Mouse (Mus musculus) cerebellum, postnatal 14 days (tissue): ENCODE data around the gene Zfp113.
"Not testable (repeated sequence)": the region's sequence is repeated elsewhere in the genome, so short reads cannot be mapped to it uniquely, and the experiment has no call there.

Experiments
- DNase-seq, 2 experiments: peaks; one replicate each; pipeline ENCODE4 v3.0.0; 2021; ENCODE audit warnings: mixed read lengths in 2 of 2

The Zfp113 gene

DNA sequence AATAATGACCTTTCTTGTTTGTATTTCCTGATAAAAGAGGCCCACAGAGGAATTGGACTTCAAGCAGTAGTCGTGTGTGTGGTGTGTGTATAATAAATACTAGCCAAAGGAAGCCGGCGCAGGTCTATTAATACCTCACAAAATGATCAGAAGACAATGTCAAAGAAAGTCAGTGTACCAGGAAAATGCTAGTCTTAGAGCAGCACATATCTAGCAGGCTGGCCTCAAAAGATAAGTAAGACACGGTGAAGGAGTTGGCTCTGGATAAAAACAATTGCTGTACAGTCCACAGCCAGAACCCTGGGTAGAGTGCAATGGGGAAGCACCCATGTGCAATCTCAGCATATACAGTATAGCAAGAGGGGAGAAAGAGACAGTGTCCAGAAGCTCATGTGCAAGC lies 18.3 kb downstream of the Zfp113 start:
- no peak for DNase-seq

DNA sequence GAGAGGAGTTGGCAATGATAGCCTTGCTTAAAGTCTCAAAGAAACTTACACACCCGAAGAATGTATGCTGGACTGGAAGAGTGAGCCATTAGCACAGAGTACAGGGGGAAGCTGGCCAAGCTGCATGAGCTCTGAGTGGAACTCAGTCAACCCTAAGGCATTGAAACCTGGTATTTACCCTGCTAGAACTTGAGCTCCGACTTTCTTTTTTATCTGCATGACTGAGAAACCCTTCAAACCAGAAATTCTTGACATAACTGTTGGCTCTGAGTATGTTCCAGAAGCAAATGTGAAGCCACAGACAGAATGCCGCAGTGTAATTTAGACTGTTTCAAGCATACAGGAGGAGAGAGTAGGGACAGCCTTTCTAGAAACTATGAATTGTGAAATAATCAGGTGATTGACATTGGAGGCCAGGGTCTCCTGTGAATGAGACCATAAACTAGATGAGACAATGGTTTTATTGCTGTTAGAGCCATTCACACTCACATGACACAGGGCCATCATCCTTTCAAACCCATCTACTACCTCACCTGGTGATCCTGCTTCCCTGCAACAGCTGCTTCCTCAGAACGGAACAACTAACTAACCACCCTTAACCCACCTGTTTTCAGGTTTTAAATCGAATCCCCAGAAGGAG lies 23.0 kb downstream of the Zfp113 start:
- DNase-seq, result no peak

DNA sequence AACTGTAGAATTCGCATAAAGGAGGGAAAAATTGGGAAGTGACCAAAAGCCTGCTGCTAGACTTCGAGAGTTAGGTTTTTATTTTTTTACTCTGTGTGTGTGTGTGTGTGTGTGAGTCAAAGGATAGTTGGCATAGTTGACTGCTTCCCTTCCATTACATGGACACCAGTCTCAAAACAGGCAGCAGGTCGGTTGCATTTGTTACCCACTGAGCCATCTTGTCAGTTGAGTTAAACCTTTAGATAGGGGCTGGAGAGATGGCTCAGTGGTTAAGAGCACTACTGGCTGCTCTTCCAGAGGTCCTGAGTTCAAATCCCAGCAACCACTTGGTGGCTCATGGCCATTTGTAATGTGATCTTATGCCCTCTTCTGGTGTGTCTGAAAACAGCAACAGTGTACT lies 37.5 kb downstream of the Zfp113 start:
- DNase-seq, result no peak

DNA sequence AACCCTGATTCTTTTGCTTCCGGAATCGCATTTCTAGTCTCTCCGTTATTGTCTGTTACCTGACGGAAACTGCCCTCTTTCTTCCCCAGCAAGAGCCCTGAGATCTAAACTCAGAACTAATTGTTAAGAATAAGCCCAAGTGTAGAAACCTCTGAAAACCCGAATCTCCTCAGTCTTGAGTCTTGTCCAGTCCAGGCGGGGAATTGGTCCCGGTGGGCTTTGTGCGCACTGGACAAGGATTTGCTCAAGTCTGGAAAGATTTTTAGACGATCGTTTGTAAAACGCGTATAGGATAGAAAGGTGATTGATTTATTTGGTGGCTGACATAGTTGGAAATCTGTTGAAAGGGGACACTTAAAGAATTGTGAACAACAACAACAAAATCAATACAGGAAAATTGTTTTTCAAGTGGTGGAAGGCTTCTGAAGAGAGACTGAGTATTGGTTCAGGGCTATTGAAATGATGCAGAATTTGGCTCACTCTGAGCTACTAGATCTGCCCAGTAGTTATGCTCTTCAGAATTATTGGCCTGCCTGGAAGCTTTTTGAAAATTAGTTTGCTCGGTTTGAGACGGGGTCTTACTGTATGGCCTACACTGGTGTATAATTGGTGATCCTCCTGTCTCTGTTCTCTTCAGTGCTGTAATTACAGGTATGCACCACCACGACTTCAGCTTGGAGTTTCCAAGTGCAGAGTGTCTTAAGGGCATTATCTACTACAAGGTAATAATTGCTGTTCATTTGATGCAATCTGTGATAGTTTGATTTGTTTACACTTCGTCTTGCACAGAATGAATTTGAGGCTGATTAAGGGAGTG lies 38.1 kb downstream of the Zfp113 start:
- no peak for DNase-seq

DNA sequence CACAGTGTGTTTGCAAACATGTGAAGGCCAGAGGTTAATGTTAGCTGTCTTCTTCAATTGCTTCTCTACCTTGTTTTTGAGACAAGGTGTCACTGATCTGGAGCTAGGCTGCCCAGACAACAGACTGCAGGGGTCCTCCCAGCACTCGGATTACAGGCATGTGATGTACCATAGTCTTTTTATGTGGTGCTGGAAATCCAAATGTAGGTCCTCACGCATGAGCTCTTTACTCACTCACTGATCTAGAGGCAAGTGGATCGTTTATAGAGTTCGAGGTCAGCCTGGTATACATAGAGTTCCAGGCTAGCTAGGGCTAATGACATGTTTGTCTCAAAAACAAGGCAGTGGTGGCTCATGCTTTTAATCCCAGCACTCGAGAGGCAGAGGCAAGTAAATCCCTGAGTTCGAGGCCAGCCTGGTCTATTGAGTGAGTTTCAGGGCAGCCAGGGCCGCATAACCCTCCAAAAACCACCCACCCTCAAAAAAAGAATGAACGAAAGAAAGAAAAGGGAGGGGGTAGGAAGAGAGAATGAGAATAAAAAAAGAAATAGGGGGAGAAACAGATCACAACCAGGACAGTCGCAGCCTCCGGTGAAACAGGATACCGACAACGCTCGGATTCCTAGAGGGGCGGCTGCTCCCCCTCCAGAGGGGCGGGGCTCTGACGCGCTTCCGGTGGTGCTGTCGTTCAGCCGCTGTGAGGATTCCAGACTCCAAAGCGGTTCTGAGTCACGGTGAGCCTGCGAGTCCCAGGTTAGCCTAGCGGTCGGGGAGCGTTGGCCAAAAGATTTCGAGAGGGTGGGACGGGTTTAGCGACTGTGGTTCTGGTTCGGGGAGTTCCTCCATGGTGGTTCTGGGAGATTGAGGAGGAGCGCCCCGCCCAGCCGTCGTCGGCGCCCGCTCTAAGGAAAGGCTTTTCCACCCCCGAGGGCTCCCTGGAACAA lies 39.0 kb downstream of the Zfp113 start, which contains the start of gene Zscan21:
Zscan21 (plus strand) TSS at position 649 of the 944 bp plus-strand sequence.
- DNase-seq, result peak; percentile 89 to 93

DNA sequence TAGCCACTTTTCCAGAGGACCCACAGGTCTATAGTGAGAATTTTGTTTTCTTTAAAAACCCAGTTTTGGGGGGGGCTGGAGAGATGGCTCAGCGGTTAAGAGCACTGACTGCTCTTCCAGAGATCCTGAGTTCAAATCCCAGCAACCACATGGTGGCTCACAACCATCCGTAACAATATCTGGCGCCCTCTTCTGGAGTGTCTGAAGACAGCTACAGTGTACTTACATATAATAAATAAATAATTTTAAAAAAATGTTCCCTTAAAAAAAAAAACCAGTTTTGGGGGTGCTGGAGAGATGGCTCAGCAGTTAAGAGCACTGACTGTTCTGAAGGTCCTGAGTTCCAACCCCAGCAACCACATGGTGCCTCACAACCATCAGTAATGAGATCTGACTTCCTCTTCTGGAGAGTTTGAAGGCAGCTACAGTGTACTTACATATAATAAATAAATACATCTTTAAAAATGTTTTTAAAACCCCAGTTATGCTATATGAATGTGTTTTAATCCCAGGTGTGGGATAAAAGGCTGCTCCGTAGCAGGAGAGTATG lies 45.6 kb downstream of the Zfp113 start:
- not testable (repeated sequence) for DNase-seq

DNA sequence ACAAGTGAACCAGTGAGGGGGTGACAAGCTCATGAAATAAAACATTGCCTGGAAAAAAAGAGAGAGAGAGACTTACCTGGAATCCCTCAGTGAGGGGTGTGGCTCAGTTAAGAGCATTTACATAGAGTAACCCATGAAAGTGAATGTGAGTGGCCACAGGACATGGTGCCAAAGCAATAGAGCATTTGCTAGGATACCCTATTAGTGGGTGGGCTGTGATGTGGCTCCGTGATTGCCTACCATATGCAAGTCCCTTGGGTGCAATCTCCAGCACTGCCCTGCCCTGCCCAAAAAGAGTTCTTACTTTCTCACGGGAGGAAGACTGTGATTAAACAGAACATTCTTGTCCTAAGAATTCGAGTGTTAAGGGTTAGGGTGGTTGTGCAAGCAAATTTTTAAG lies 48.4 kb downstream of the Zfp113 start:
- DNase-seq, result no peak

DNA sequence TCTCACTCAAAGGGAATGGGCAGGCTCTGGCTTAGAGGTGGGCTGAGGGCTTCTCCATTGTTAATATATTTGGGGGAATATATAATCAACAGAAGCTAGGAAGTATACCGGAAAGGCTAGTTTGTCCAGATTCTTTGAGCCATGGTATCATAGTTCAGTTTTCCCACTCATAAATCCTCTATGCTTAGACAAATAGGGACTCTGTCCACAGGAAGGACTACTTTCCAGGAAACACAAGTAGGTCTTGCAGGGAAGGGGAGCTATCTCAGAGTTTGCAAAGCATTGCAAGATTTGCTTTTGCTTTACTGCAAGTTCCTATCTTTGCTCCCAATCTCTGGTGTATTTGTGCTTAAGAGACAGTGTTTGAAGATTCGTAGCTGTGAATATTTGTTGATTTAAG lies 50.6 kb downstream of the Zfp113 start:
- no peak for DNase-seq

DNA sequence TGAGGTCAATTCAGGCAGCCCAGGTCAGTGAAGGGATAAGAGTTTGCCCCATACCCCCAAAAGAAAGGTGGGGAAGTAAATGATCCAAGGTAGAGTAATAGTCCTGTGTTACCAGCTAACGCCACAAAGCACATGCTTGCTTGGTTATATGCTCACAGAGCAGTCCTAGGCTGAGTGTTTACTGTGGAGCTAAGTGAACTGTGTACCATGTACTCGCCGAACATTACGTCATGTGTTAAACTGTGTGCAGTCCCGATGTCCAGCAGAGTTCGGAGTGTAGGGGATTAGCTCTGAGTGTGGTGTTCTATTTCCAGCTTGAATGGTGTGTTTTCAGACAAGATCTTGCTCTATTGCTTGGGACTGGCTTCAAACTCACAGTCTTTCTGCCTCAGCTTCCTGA lies 61.1 kb downstream of the Zfp113 start:
- no peak for DNase-seq

DNA sequence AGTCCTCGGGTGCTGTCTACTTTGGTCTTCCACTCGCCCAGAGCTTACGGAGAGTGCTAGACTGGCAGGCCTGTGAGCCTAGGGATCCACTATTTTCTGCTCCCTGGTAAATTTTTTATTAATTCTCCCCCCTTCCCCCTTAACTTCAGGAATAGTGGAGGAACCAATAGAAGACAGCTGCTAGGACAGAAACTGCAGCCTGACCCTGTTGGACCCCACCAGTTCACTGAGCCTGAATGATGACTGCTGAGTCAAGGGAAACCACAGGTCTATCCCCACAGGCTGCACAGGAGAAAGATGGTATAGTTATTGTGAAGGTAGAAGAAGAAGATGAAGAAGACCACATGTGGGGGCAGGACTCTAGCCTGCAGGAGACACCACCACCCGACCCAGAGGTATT lies 62.8 kb downstream of the Zfp113 start:
- no peak for DNase-seq

DNA sequence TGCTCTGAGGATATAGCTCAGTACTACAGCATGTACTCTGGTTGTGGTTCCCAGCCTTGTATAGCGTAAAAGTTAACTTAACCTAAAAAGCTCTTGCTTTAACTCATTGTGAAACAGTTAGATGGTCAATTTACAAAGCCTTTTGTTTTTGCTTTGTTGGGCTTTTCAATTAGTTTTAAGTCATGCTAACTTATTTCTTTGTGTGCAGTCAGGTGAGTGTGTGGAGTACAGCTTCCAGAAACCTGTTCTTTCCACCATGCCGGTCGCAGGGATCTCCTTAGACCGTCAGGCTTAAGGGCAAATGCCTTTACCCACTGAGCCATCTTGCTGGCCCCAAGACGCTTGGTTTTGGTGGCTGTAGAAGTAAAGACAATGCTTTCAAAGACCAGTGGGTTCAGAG lies 64.8 kb downstream of the Zfp113 start:
- no peak for DNase-seq

DNA sequence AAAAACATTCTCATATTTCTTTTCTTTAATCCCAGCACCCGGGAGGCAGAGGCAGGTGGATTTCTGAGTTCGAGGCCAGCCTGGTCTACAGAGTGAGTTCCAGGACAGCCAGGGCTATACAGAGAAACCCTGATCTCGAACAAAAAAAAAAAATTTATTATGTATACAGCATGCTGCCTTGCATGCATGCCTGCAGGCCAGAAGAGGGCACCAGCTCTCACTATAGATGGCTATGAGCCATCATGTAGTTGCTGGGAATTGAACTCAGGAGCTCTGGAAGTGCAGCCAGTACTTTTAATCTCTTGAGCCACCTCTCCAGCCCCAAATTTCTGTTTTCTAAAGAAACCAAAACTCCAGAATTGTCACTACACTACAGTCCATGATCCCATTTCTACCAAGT lies 65.3 kb downstream of the Zfp113 start:
- DNase-seq, result peak; percentile 24 to 46
